Mouse (Mus musculus) megakaryocyte, embryonic 14.5 days (primary cell): Measurements from ENCODE around the gene Arfip1. TPM values are rescaled to one million over a fixed set of nuclear protein-coding genes. Genes with fewer than 3 reads are reported as not detected.

ENCODE experiments used
- H3K27me3 ChIP-seq: replicated peaks from 2 replicates; pipeline ENCODE3; 2012; ENCODE audit warnings: inconsistent platforms
- H3K36me3 ChIP-seq: replicated peaks from 2 replicates; pipeline ENCODE3; 2012; ENCODE audit warnings: low read length, inconsistent platforms, mixed read lengths
- H3K4me1 ChIP-seq: 2 replicates; pipeline ENCODE4 v1.6.1; 2012; ENCODE audit warnings: inconsistent platforms
- H3K4me3 ChIP-seq: replicated peaks from 2 replicates; pipeline ENCODE3; 2012; ENCODE audit warnings: moderate library complexity, mild to moderate bottlenecking, inconsistent platforms
- H3K9me3 ChIP-seq: 2 replicates; pipeline ENCODE4 v1.6.1; 2012; ENCODE audit warnings: inconsistent platforms
- FLI1 ChIP-seq: IDR thresholded peaks from 2 replicates; pipeline ENCODE4 v1.6.1; 2012; ENCODE audit warnings: low read length, inconsistent platforms, mixed read lengths
- GATA1 ChIP-seq: IDR thresholded peaks from 3 replicates; pipeline ENCODE4 v1.6.1; 2012; ENCODE audit warnings: mixed read lengths, low read length, inconsistent platforms, borderline replicate concordance
- polyA plus RNA-seq: library from polyadenylated mRNA; stranded (reverse); fragments of >175 nt; gene quantifications from 2 replicates; pipeline ENCODE4 v1.2.3, GENCODE M21; 2012; ENCODE audit warnings: low replicate concordance; ENCODE audit not compliant: insufficient read depth

Arfip1 gene
- polyA plus RNA-seq, 1 experiment, result 9.3 TPM

DNA sequence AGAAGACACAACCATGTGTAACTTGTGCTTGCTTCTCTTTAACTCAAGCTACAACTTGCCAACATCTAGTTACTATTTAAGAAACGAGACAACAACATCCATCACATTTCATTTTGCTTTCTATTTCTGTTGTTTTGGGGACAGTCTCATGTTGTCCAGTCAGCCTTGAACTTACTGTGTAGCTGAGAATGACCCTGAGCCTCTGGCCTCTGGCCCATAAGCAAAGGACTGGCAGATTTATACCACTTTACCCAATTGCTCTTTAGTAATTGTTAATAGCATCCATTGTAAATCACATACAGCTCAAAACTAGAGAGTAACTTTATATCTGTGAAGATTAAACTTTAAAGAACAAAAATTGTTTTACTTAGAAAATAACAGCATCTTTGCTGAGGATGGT is 40.5 kb downstream of the Arfip1 start:
- TF ChIP-seq GATA1 (no peak), FLI1 (no peak)

GRCm38 (mm10) chr3:84540640-84541039 is 41.8 kb downstream of the Arfip1 start:
- H3K4me1 ChIP-seq, result peaks cover 24% of the 10 kb centered on the region
- H3K4me3 ChIP-seq, result no peak overlapping the region
- TF ChIP-seq FLI1, result no peak
- TF ChIP-seq GATA1, result no peak
- H3K36me3 ChIP-seq, result no peaks in the 10 kb centered on the region
- no peaks in the 10 kb centered on the region for H3K9me3 ChIP-seq
- no peaks in the 10 kb centered on the region for H3K27me3 ChIP-seq

More for the DNA sequence above, 40.5 kb downstream of the Arfip1 start:
- H3K4me3 ChIP-seq, result no peak overlapping the region
- no peaks in the 10 kb centered on the region for H3K9me3 ChIP-seq
- peaks cover under 1% of the 10 kb centered on the region for H3K36me3 ChIP-seq
- peaks cover 16% of the 10 kb centered on the region for H3K4me1 ChIP-seq
- H3K27me3 ChIP-seq, result no peaks in the 10 kb centered on the region

DNA sequence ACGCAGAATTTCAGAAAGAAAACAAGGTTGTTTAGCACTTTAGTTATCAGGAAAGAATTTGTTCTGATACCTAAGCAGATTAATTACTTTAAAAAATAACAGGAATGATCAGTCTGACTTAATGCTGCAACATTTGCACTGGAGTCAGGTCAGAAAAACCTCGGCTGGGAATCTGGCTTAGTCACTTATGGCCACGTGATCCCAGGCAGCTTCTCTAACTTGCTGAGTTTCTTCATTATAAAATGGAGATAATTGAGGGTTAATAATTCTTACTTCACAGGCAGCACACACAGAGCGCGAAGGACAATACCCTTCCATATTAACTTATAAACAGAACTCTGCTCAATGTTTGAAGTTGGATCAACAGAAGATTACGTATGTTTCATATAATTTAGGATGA is 45.4 kb downstream of the Arfip1 start:
- Histone ChIP-seq H3K4me1 (peaks cover 27% of the 10 kb centered on the region), H3K27me3 (no peaks in the 10 kb centered on the region), H3K9me3 (no peaks in the 10 kb centered on the region), H3K4me3 (no peak overlapping the region), H3K36me3 (peaks cover 24% of the 10 kb centered on the region)
- TF ChIP-seq FLI1 (no peak), GATA1 (no peak)

GRCm38 (mm10) chr3:84533227-84533626 is 49.2 kb downstream of the Arfip1 start:
- TF ChIP-seq GATA1 (no peak), FLI1 (no peak)
- H3K9me3 ChIP-seq, result no peaks in the 10 kb centered on the region

GRCm38 (mm10) chr3:84529021-84529420 is 53.4 kb downstream of the Arfip1 start:
- TF ChIP-seq GATA1 (no peak), FLI1 (no peak)
- Histone ChIP-seq H3K36me3 (peaks cover 37% of the 10 kb centered on the region), H3K27me3 (no peaks in the 10 kb centered on the region), H3K9me3 (no peaks in the 10 kb centered on the region), H3K4me1 (peaks cover 24% of the 10 kb centered on the region), H3K4me3 (no peak overlapping the region)

More at GRCm38 (mm10) chr3:84533227-84533626, 49.2 kb downstream of the Arfip1 start:
- Histone ChIP-seq H3K4me1 (peaks cover 12% of the 10 kb centered on the region; the same call in 1 of the 2 replicates), H3K27me3 (no peaks in the 10 kb centered on the region), H3K4me3 (no peak overlapping the region), H3K36me3 (peaks cover 31% of the 10 kb centered on the region)

GRCm38 (mm10) chr3:84524952-84525351 is 57.5 kb downstream of the Arfip1 start:
- Histone ChIP-seq H3K9me3 (no peaks in the 10 kb centered on the region), H3K27me3 (no peaks in the 10 kb centered on the region), H3K4me1 (peaks cover 21% of the 10 kb centered on the region), H3K36me3 (peaks cover 28% of the 10 kb centered on the region), H3K4me3 (no peak overlapping the region)
- TF ChIP-seq FLI1, result no peak
- no peak for TF ChIP-seq GATA1

DNA sequence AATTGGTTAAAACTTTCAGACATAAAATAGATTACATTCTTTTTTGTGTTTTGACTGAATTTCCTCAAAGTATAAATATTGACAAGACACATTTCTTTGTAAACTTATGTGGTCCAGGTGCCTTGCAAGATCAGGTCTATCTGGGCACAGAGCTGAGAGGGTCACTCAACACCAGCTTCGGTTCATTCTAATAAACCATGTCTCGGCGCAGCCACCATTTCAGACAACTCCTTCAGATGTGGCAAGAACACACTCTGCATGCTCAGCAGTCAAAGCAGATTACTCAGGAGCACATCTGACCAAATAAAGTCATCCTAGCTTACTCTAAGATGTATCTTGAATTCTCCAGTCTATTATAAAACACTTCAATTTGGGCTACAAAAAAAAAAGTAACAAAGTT is 66.3 kb downstream of the Arfip1 start:
- no peaks in the 10 kb centered on the region for H3K9me3 ChIP-seq
- no peak for TF ChIP-seq GATA1
- no peak for TF ChIP-seq FLI1
- no peaks in the 10 kb centered on the region for H3K27me3 ChIP-seq
- peaks cover 7% of the 10 kb centered on the region for H3K4me1 ChIP-seq
- H3K4me3 ChIP-seq, result no peak overlapping the region
- H3K36me3 ChIP-seq, result peaks cover 30% of the 10 kb centered on the region

DNA sequence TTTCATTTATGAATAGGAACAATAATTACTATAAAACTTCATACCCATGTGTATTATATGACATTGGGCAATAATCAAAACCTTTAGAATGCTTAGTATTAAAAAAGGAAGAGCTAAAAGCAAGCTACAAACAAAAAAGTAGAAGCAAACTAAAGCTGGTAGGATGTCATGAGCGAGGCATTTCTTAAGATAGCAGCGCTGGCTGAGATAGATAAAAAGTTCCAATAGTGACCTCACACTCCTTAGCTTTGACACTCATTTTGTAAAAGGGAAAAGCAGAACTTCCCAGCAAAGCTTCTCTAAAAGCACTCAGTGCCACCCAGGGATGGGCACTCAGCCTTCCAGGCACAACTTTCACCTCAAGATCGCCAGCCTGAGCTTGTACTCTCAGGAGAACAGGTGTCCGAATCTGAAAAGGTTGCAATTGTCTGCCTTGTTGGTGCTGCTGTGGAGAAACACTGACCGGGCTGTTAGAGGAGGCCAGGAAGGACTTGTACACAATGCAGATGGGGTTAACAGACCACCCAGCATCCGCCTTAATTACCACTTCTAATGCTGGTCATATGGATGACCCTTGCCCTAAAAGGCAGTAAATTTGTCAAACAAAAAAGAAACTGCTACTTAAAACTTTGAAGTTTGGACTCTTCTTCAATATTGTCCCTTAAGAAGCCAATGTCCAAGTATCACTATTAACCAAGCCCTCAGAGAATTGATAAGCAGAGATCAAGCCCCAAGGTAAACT is 69.5 kb downstream of the Arfip1 start:
- Histone ChIP-seq H3K4me1 (peaks cover 7% of the 10 kb centered on the region), H3K36me3 (peaks cover 18% of the 10 kb centered on the region), H3K27me3 (no peaks in the 10 kb centered on the region), H3K9me3 (no peaks in the 10 kb centered on the region), H3K4me3 (no peak overlapping the region)
- TF ChIP-seq GATA1 (no peak), FLI1 (no peak)

DNA sequence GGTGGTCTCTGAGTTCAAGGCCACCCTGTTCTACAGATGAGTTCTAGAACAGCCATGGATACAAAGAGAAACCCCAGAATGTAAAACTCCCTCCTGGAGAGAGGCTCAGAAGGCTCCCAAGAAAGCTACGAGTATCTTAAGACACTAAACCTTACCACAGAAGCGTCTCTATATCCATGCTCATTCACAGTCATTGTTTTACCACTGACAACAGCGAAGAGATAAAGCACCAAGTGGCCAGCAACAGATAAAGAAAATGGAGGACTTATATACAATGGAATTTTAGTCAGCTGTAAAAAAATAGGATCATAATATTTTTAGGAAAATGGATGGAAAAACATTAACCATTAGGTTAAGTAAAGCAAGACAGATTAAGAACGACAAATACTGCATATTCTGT is 77.2 kb downstream of the Arfip1 start:
- no peaks in the 10 kb centered on the region for H3K9me3 ChIP-seq
- H3K4me1 ChIP-seq, result peaks cover 19% of the 10 kb centered on the region
- no peaks in the 10 kb centered on the region for H3K27me3 ChIP-seq
- peaks cover 25% of the 10 kb centered on the region for H3K36me3 ChIP-seq
- TF ChIP-seq FLI1, result no peak
- TF ChIP-seq GATA1, result no peak
- H3K4me3 ChIP-seq, result no peak overlapping the region

DNA sequence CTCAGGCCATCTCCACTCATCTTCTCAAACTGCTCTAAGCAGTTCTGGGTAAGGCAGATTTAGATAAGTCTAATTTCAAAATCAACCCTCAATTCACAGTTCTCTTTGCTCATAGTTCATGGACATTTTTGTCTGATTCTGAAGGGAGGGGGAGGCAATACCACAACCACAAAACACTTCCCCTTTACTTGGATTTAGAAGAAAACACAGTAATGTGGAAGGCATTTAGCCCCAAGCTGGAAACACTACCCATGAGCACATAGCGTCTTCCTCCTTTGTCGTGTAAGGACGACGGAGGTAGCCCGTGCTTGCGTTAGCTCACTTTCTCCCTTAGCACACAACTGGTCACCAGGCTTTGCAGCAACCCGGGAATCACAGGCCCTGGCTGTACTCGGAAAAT is 78.1 kb downstream of the Arfip1 start:
- Histone ChIP-seq H3K4me3 (no peak overlapping the region), H3K27me3 (no peaks in the 10 kb centered on the region), H3K4me1 (peaks cover 19% of the 10 kb centered on the region), H3K9me3 (no peaks in the 10 kb centered on the region), H3K36me3 (peaks cover 21% of the 10 kb centered on the region)
- no peak for TF ChIP-seq GATA1
- TF ChIP-seq FLI1, result no peak
